In genomic region chr2:153609548-153609947, GRCm38 (mm10) we compare ENCODE assay signal across 7 mouse cellular contexts. TPM values are rescaled to one million over a fixed set of nuclear protein-coding genes. Genes with fewer than 3 reads are reported as not detected.
DNase-seq lines count a peak whose midpoint lies in the region; ATAC-seq lines count a peak whose summit lies in the region.

No protein-coding gene starts in this region.

- no peaks in the 10 kb centered on the region for H3K27me3 ChIP-seq in intestine, embryonic 14.5 days (replicated peaks; ENCODE audit: control insufficient read depth, insufficient read depth, low read length)

- H3K9ac ChIP-seq in intestine, embryonic 14.5 days (ENCODE audit: low read length) = no peak overlapping the region

- 0 out of 2 replicates have a peak, but pooled peaks cover 6% of the 10 kb centered on the region for H3K4me1 ChIP-seq in intestine, embryonic 14.5 days (replicated peaks; ENCODE audit: control insufficient read depth, insufficient read depth, low read length)

- no peak overlapping the region for H3K4me2 ChIP-seq in intestine, embryonic 14.5 days (ENCODE audit: low read length)

- no peaks in the 10 kb centered on the region for H3K9me3 ChIP-seq in intestine, embryonic 14.5 days (ENCODE audit: control insufficient read depth, low read length)

- intact Hi-C loops in gastrocnemius, postnatal 36 days (cut with DNase I) = no loop called here
- intact Hi-C loops in left cerebral cortex, postnatal 14 days (cut with DNase I) = no loop called here

- H3K36me3 ChIP-seq in intestine, embryonic 14.5 days (ENCODE audit: control insufficient read depth, insufficient read depth, low read length) = no peaks in the 10 kb centered on the region

- H3K27ac ChIP-seq in intestine, embryonic 14.5 days (ENCODE audit: low read depth) = no peak overlapping the region

- ATAC-seq in intestine, embryonic 14.5 days (replicated peaks; ENCODE audit: low FRiP score, low TSS enrichment, low read depth) = peak; percentile 53; the same call in 1 of the 2 replicates

- 13% methylated on average over 9 of the region's 9 CpGs for WGBS in intestine, embryonic 14.5 days

- peak; percentile 83 to 88 for DNase-seq in adrenal gland, adult 18-20 months (ENCODE audit: low spot score in 2 of 2)
- peak; percentile 67 for DNase-seq in embryo, embryonic 11.5 days (ENCODE audit: low read depth, low spot score)
- DNase-seq in gastrocnemius, postnatal 36 days = peak; percentile 80
- DNase-seq in intestine, embryonic 14.5 days (ENCODE audit: low spot score) = peak; percentile 87
- peak; percentile 82 to 85 for DNase-seq in left cerebral cortex, postnatal 14 days (ENCODE audit: low spot score in 2 of 2)
- peak; percentile 90 for DNase-seq in mesoderm, embryonic 11.5 days (ENCODE audit: low read depth, low spot score)
- peak; percentile 67 for DNase-seq in skeletal muscle tissue, adult 2 months (ENCODE audit: low read depth, low spot score)

- no peak overlapping the region for H3K4me3 ChIP-seq in intestine, embryonic 14.5 days (ENCODE audit: low read depth, low read length)

RNA-seq across cellular contexts. Expression of gene Commd7, which starts 23.0 kb away (rescaled TPM):
- total RNA-seq in adrenal gland, adult 18-20 months (2021) = 10 to 100 TPM; 28.5 to 40.5 TPM
- total RNA-seq in gastrocnemius, postnatal 36 days (2021) = 10 to 100 TPM in 1 of 2 experiments, 1 to 10 TPM in 1; 9.9 to 10.3 TPM
- 67.0 and 76.6 TPM in 2 replicates for polyA plus RNA-seq in intestine, embryonic 14.5 days (2014; fragmentation: Nextera tagmentation; extraction: Ambion mirVana)
- total RNA-seq in left cerebral cortex, postnatal 14 days (2021) = 10 to 100 TPM; 27.4 to 31.8 TPM

RNA-seq across cellular contexts. Expression of gene Dnmt3b, which starts 39.7 kb away (rescaled TPM):
- total RNA-seq in adrenal gland, adult 18-20 months (2021) = 1 to 10 TPM; 1.2 to 1.4 TPM
- total RNA-seq in gastrocnemius, postnatal 36 days (2021) = under 1 TPM; 0.35 to 0.56 TPM
- 10.9 and 12.6 TPM in 2 replicates for polyA plus RNA-seq in intestine, embryonic 14.5 days (2014; fragmentation: Nextera tagmentation; extraction: Ambion mirVana)
- 1 to 10 TPM in 1 of 2 experiments, under 1 TPM in 1; 0.99 to 1.1 TPM for total RNA-seq in left cerebral cortex, postnatal 14 days (2021)
